Mouse (Mus musculus): Measurements from ENCODE around the gene Gm10382. TPM values are rescaled to one million over a fixed set of nuclear protein-coding genes. Genes with fewer than 3 reads are reported as not detected.
"Not testable (repeated sequence)": the region's sequence is repeated elsewhere in the genome, so short reads cannot be mapped to it uniquely, and the experiment has no call there.

Gm10382 gene
- total RNA-seq, 2 experiments from 2014 or later, result 0.32 TPM; not detected in 1

- no peak for DNase-seq (ENCODE audit: low spot score in 2 of 2)
- intact Hi-C loops (cut with DNase I), result loop anchor here (5.0 kb wide), 2 partner anchors 96 to 466 kb away; no protein-coding TSS in a partner anchor
Observed at GRCm38 (mm10) chr5:125368156-125368555, 21.0 kb upstream of the Gm10382 start.

DNA sequence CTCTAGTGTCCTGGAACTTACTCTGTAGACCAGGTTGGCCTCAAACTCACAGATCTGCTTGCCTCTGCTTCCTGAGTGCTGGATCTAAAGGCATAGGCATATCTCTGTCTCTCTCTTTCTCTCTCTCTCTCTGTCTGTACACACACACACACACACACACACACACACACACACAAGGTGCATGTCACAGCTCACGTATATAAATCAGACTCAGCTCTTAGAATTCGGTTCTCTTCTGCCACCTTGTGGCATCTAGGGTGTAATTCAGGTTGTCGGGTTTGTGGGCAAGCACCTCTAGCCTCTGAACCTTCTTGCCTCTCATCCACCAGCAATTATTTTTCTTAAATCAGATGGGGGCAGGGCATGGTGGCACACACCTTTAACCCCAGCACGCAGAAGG is 20.6 kb upstream of the Gm10382 start:
- intact Hi-C loops (cut with DNase I), result loop anchor here (5.0 kb wide), 2 partner anchors 96 to 466 kb away; no protein-coding TSS in a partner anchor
- DNase-seq (ENCODE audit: low spot score in 2 of 2), result peak; percentile 41 to 57

GRCm38 (mm10) chr5:125370950-125371693 is 18.0 kb upstream of the Gm10382 start:
- DNase-seq (ENCODE audit: low spot score in 2 of 2), result no peak
- intact Hi-C loops (cut with DNase I), result no loop called here

DNA sequence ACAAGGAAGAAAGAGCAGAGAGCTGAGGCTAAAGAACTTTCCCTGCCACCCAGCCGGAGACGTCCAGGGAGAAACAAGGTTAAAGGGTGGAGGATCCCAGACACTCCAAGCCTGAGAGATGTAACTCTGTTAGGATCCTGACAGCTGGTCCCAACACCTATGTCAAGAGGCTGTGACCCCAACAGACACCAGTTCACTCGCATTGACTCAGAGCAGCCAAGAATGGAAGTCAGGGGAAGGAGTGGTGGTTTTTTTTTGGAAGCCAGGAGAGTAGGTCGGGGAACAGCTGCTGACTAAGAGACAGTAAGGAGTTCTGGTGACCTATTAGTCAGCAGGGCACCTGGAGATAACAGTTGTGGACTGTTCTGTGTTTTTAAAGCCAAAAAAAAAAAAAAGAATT is 17.1 kb upstream of the Gm10382 start:
- intact Hi-C loops (cut with DNase I), result no loop called here
- no peak for DNase-seq (ENCODE audit: low spot score in 2 of 2)

DNA sequence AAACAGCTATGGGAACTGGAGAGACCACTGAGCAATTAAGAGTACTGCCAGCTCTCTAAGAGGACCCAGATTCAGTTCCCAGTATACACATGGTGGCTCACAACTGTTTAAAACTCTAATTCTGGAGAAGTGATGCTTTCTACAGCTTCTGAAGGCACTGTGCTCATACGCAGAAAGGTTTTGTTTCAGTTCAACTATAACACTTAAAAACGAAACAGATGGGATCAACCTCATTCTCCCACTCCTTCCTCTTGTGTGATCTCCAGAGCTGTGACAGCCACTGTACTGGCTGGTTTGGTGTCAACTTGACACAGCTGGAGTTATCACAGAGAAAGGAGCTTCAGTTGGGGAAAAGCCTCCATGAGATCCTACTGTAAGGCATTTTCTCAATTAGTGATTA is 13.3 kb upstream of the Gm10382 start:
- no peak for DNase-seq (ENCODE audit: low spot score in 2 of 2)
- intact Hi-C loops (cut with DNase I), result no loop called here

DNA sequence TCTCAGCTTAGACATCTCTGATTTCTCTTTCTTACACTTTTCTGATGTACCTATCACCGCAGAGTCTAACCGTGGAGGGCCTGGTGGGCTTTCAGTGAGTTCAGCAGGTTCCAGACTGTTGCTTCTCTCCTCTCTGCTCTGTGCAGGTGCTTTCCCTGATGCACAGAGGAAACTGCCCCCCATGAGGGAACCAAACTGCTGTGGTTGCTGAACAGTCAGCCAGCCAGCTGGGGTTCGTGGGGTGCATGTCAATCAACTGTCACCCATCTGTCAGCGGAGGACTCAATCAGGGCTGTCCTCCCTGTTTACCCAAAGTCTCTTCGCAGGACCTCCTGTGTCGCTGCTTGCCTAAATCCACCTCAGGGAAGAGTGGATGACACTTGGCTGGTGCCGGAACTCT is 11.9 kb upstream of the Gm10382 start:
- intact Hi-C loops (cut with DNase I), result no loop called here
- DNase-seq (ENCODE audit: low spot score in 2 of 2), result no peak

DNA sequence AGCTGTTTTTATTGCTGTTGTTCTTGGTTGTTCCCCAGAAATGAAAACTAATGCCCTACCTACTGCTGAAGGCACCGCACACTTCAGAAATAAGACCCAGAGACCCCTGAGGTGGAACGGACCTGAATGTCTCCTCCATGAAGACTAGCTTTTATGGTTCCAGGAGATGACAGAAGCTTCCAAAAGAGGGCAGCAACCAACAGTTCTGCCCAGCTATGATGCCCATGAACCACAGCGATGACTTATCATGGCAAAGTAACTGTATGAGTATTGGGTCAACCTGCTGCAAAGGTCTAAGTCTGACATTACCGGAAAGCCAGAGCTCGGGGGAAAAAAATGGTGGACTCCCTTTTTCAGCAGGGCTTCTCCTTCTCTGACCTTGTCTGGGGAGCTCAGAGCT is 10.2 kb upstream of the Gm10382 start:
- intact Hi-C loops (cut with DNase I), result no loop called here
- no peak for DNase-seq (ENCODE audit: low spot score in 2 of 2)

GRCm38 (mm10) chr5:125381954-125382672 is 7.0 kb upstream of the Gm10382 start:
- DNase-seq (ENCODE audit: low spot score in 2 of 2), result no peak
- intact Hi-C loops (cut with DNase I), result loop anchor here (5.0 kb wide), 1 partner anchor 80 kb away; no protein-coding TSS in a partner anchor

- peak in 1 of 2 experiments; percentile 61 for DNase-seq (ENCODE audit: low spot score in 2 of 2)
- intact Hi-C loops (cut with DNase I), result loop anchor here (5.0 kb wide), 1 partner anchor 79 kb away; no protein-coding TSS in a partner anchor
Observed at GRCm38 (mm10) chr5:125382673-125383558, 6.2 kb upstream of the Gm10382 start.

DNA sequence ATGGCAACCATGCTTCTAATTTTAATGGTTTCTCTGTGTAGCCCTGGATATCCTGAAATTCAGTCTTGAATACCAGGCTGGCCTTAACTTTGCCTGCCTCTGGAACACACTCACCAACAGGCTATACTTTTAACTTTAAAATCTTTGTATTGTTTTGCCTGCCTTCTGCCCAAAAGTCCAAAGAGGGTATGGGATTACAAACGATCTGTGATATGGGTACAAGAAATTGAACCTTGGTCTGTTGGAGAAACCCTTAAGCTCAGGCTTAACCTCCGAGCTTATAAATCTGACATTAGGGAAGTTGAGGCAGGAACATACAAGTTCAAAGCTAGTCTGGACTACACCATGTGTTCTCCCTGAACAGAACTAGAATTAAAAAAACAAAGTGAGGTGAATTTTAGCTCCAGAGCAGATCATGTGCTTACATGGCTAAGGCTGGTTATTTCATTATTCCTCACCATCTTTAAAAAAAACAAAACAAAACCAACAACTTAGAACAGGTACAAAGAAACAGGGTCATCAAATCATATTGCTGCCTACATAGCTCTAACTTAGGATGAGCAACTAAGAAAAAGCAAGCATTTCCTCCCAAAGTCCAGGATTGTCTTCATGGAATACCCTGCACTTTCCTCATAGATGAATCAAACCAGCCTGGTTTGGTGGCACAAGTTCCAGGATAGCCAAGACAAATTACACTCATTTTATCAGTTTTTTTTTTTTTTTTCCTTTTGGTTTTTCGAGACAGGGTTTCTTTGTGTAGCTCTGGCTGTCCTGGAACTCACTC is 5.3 kb upstream of the Gm10382 start:
- no peak for DNase-seq (ENCODE audit: low spot score in 2 of 2)
- intact Hi-C loops (cut with DNase I), result loop anchor here (5.0 kb wide), 1 partner anchor 78 kb away; no protein-coding TSS in a partner anchor

GRCm38 (mm10) chr5:125384512-125385214 is 4.5 kb upstream of the Gm10382 start:
- intact Hi-C loops (cut with DNase I), result loop anchor here (5.0 kb wide), 1 partner anchor 78 kb away; no protein-coding TSS in a partner anchor

DNA sequence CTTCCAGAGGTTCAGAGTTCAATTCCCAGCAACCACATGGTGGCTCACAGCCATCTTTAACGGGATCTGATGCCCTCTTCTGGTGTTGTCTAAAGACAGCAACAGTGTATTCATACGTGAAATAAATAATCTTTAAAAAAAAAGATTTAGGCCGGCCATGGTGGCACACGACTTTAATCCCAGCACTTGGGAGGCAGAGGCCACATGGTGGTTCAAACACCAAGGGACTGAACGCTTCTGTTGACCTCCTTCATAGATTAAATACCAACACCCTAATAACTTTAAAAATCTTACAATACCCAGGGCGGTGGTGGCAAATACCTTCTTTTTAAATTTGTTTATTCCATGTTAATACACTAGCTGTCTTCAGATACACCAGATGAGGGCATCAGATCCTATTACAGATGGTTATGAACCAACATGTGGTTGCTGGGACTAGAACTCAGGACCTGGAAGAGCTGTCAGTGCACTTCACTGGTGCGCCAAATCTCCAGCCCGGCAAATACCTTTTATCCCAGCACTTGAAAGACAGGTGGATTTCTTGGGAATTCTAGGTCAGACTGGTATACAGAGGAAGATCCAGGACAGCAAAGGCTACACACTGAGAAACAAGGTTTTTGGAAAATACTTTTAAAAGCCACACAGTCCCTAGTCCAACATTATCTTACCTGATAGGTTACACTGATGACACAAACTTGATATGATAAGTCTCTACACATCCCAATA is 3.7 kb upstream of the Gm10382 start:
- intact Hi-C loops (cut with DNase I), result no loop called here

More at GRCm38 (mm10) chr5:125384512-125385214, 4.5 kb upstream of the Gm10382 start:
- no peak for DNase-seq (ENCODE audit: low spot score in 2 of 2)

DNA sequence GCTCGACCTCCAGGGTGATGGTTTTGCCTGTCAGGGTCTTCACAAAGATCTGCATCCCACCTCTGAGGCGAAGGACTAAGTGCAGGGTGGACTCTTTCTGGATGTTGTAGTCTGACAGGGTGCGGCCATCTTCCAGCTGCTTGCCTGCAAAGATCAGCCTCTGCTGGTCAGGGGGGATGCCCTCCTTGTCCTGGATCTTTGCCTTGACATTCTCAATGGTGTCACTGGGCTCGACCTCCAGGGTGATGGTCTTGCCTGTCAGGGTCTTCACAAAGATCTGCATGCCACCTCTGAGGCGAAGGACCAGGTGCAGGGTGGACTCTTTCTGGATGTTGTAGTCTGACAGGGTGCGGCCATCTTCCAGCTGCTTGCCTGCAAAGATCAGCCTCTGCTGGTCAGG is 1.8 kb upstream of the Gm10382 start:
- DNase-seq (ENCODE audit: low spot score in 2 of 2); intact Hi-C loops (cut with DNase I): not testable (repeated sequence)

More for the DNA sequence above, 3.7 kb upstream of the Gm10382 start:
- no peak for DNase-seq (ENCODE audit: low spot score in 2 of 2)

DNA sequence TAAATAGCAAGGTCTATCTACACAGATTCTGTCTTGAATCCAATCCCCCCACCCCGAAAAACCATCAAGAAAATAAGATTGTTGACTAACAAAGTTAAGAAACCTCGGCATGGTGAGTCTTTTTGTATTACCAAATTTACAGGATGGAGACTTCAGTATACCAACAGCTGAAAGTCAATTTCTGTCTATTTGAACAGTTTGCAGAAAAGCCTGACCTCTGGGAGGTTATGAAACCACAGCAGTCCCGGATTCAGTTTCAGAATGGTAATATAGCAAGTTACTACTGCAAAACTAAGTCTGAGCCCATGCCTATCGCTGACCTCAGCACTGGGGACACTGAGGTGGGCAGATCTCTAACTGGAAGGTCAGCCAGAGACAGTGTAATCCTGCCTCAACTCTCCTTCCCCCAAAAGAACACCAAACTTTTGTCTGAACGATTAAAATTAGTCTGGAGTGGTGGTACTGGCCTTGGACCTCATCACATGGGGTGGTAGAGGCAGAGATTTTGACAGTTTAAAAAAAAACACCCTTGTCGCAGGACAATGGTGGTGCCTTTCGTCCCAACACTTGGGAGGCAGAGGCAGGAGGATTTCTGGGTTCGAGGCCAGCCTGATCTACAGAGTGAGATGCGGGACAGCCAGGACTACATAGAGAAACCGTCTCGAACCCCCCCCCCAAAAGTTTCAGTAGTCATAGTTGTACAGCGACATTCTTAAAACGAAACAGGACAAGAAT is 597 bp upstream of the Gm10382 start:
- DNase-seq (ENCODE audit: low spot score in 2 of 2), result no peak
- intact Hi-C loops (cut with DNase I), result loop anchor here (1.0 kb wide), 1 partner anchor 17 kb away; no protein-coding TSS in a partner anchor

DNA sequence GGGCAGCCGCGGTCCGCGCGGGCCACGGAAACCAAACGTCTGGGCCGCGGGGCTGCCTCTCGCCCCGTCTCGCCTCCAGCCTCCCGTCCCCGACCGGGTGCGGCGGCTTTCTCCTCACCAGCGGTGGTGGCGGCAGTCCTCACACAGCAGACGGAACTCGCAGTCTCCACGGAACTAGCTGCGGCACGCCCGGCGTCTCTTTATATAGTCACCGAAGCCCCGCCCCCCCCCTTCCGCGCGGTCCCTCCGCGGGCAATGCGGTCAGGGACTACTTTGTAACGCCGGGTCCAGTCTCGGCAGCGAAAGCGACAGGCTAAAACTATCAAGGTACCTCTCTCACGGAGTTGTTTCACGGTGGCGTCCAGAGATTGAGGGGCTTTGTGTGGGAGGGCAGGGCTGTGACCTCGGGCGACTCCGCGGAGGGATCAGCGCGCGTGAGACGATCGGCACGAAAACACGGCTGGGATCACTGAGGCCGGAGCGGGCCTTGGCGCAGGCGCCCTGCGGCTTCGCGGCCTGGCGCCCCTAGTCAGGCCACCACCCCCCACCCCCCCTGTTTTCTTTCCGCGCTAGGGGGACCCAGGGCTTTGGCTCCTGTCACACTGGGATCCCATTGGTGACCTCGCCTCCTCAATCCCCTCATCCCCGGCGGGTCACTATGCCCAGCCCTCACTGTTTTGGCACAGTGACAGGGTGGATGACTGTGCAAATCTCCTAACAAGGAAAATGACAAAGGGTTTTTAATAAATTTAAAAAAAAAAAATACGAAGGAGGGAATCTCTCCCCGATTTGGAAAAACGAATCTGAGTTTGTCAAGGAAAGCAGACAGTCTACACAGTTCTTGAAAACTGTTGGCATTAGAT is 688 bp downstream of the Gm10382 start, which contains the start of gene Ubc:
TSS of gene Ubc (minus strand) at position 624 of the 863 bp plus-strand sequence.
- intact Hi-C loops (cut with DNase I), result loop anchor here (1.0 kb wide), 1 partner anchor 15 kb away; no protein-coding TSS in a partner anchor
- DNase-seq (ENCODE audit: low spot score in 2 of 2), result peak; percentile 87

All from left cerebral cortex, postnatal 36 days (tissue).